Comparison of ENCODE assay signal across 19 mouse cellular contexts in the genomic region with DNA sequence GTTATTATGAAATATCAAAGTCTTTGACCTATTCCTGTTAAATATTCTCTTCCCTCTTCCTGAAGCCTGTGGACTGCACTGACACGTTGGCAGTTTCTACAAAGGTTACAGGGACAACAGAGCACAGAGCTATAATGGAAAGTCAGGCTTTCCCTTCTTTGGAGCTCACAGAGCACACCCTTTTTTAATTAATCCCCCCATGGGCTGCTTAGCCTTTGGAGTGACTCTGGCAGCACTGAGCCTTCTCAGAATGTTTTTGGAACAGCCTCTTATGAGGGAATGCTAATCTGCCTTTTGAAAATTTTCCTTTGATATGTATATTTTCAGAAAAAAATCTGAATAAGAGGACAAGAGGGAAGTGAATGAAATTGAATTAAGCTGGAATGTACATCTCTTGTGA.
DNase-seq lines count a peak whose midpoint lies in the region; ATAC-seq and TF ChIP-seq lines count a peak whose summit lies in the region.
"Had no signal": no experiment of that assay in that cellular context is flagged by ENCODE, and none has a peak within 500 bp of the region (broad histone marks: within the 10 kb centered on the region; RNA-seq: fewer than 3 reads in every experiment).

No protein-coding gene starts in this region.

- H3K9ac ChIP-seq in forebrain, embryonic 14.5 days (ENCODE audit: low read length): no peak overlapping the region
- H3K9ac ChIP-seq in forebrain, embryonic 15.5 days (replicated peaks): no peak overlapping the region
- H3K9ac ChIP-seq in midbrain, embryonic 15.5 days: no peak overlapping the region
- H3K9ac ChIP-seq: heart, embryonic 12.5 days; hindbrain, embryonic 14.5 days; intestine, embryonic 15.5 days had no signal

- H3K4me2 ChIP-seq in forebrain, embryonic 14.5 days (ENCODE audit: low read length): no peak overlapping the region
- H3K4me2 ChIP-seq in forebrain, embryonic 15.5 days (replicated peaks): no peak overlapping the region
- H3K4me2 ChIP-seq in midbrain, embryonic 15.5 days: no peak overlapping the region
- H3K4me2 ChIP-seq: heart, embryonic 12.5 days; hindbrain, embryonic 14.5 days; intestine, embryonic 15.5 days had no signal

- peak; percentile 67 for DNase-seq in forebrain, embryonic 14.5 days (ENCODE audit: low spot score)
- no peak for DNase-seq in forebrain, embryonic 10.5 days (ENCODE audit: extremely low spot score, low spot score)
- DNase-seq in brain, embryonic 14.5 days (ENCODE audit: low read depth): peak; percentile 76
- DNase-seq in adrenal gland, postnatal 4 days (ENCODE audit: low spot score in 2 of 2): no peak
- no peak for DNase-seq in thymus, adult 18-20 months
- DNase-seq: adrenal gland, adult 2 months; adrenal gland, postnatal 36 days; cerebellum, adult 11-12 months; cerebellum, adult 9-10 months; cerebellum, postnatal 25 days; gastrocnemius, adult 2 months; gastrocnemius, postnatal 25 days had no signal

- no peak for TF ChIP-seq CTCF in brain, embryonic 14.5 days (IDR thresholded peaks at IDR 0.05; ENCODE audit: borderline replicate concordance, extremely low read depth, insufficient read depth, insufficient read length)

- no peaks in the 10 kb centered on the region for H3K9me3 ChIP-seq in forebrain, embryonic 14.5 days (replicated peaks; ENCODE audit: control insufficient read depth, low read length)
- no peaks in the 10 kb centered on the region for H3K9me3 ChIP-seq in forebrain, embryonic 10.5 days
- no peaks in the 10 kb centered on the region for H3K9me3 ChIP-seq in forebrain, embryonic 15.5 days
- no peaks in the 10 kb centered on the region for H3K9me3 ChIP-seq in midbrain, embryonic 15.5 days
- H3K9me3 ChIP-seq: embryonic facial prominence, embryonic 10.5 days; heart, embryonic 12.5 days; hindbrain, embryonic 10.5 days; intestine, embryonic 15.5 days had no signal

- 0% methylated on average over 1 of the region's 1 CpGs for WGBS in forebrain, embryonic 14.5 days
- whole genome bisulfite sequencing in forebrain, embryonic 10.5 days: 7% methylated on average over 1 of the region's 1 CpGs
- WGBS in forebrain, embryonic 15.5 days: 0% methylated on average over 1 of the region's 1 CpGs
- WGBS in midbrain, embryonic 15.5 days: 0% methylated on average over 1 of the region's 1 CpGs

- H3K27ac ChIP-seq in forebrain, embryonic 14.5 days (ENCODE audit: low read depth, low read length): no peak overlapping the region
- no peak overlapping the region for H3K27ac ChIP-seq in forebrain, embryonic 10.5 days
- no peak overlapping the region for H3K27ac ChIP-seq in forebrain, embryonic 15.5 days (replicated peaks)
- no peak overlapping the region for H3K27ac ChIP-seq in midbrain, embryonic 15.5 days
- H3K27ac ChIP-seq: embryonic facial prominence, embryonic 10.5 days; gastrocnemius, adult 2 months; hindbrain, embryonic 10.5 days; hindbrain, embryonic 14.5 days; intestine, embryonic 15.5 days had no signal

- H3K4me1 ChIP-seq in forebrain, embryonic 14.5 days (ENCODE audit: control insufficient read depth, insufficient read depth, low read length): peaks cover 2% of the 10 kb centered on the region; the same call in 1 of the 2 replicates
- peaks cover 19% of the 10 kb centered on the region for H3K4me1 ChIP-seq in forebrain, embryonic 10.5 days
- no peaks in the 10 kb centered on the region; the same call in 1 of the 2 replicates for H3K4me1 ChIP-seq in forebrain, embryonic 15.5 days
- peaks cover 4% of the 10 kb centered on the region; the same call in 1 of the 2 replicates for H3K4me1 ChIP-seq in midbrain, embryonic 15.5 days
- H3K4me1 ChIP-seq: embryonic facial prominence, embryonic 10.5 days; heart, embryonic 12.5 days; hindbrain, embryonic 10.5 days; intestine, embryonic 15.5 days had no signal

- TF ChIP-seq POLR2A in brain, embryonic 14.5 days (IDR thresholded peaks at IDR 0.05; ENCODE audit: borderline replicate concordance, extremely low read depth, insufficient read depth, insufficient read length, poor library complexity, severe bottlenecking): no peak

- no peaks in the 10 kb centered on the region for H3K36me3 ChIP-seq in forebrain, embryonic 14.5 days (ENCODE audit: control insufficient read depth, insufficient read depth, low read length)
- no peaks in the 10 kb centered on the region for H3K36me3 ChIP-seq in forebrain, embryonic 10.5 days (replicated peaks)
- H3K36me3 ChIP-seq in forebrain, embryonic 15.5 days: no peaks in the 10 kb centered on the region
- no peaks in the 10 kb centered on the region for H3K36me3 ChIP-seq in midbrain, embryonic 15.5 days (replicated peaks)
- H3K36me3 ChIP-seq: embryonic facial prominence, embryonic 10.5 days; heart, embryonic 12.5 days; hindbrain, embryonic 10.5 days; intestine, embryonic 15.5 days had no signal

- peak; percentile 55; the same call in 1 of the 2 replicates for ATAC-seq in forebrain, embryonic 14.5 days
- peak; percentile 58; the same call in 1 of the 2 replicates for ATAC-seq in forebrain, embryonic 15.5 days (replicated peaks)
- peak; percentile 80; the same call in 1 of the 2 replicates for ATAC-seq in midbrain, embryonic 15.5 days (replicated peaks)
- ATAC-seq: intestine, embryonic 15.5 days had no signal

- no peaks in the 10 kb centered on the region for H3K27me3 ChIP-seq in forebrain, embryonic 14.5 days (replicated peaks; ENCODE audit: control insufficient read depth, insufficient read depth, low read length)
- H3K27me3 ChIP-seq in forebrain, embryonic 10.5 days (ENCODE audit: poor library complexity, severe bottlenecking): no peaks in the 10 kb centered on the region
- H3K27me3 ChIP-seq in forebrain, embryonic 15.5 days: no peaks in the 10 kb centered on the region
- H3K27me3 ChIP-seq in midbrain, embryonic 15.5 days (replicated peaks): no peaks in the 10 kb centered on the region
- H3K27me3 ChIP-seq: heart, embryonic 12.5 days; intestine, embryonic 15.5 days had no signal

- H3K4me3 ChIP-seq in forebrain, embryonic 14.5 days (ENCODE audit: low read depth, low read length): no peak overlapping the region
- no peak overlapping the region for H3K4me3 ChIP-seq in forebrain, embryonic 10.5 days
- no peak overlapping the region for H3K4me3 ChIP-seq in forebrain, embryonic 15.5 days
- no peak overlapping the region for H3K4me3 ChIP-seq in midbrain, embryonic 15.5 days
- H3K4me3 ChIP-seq: embryonic facial prominence, embryonic 10.5 days; gastrocnemius, adult 2 months; heart, embryonic 12.5 days; hindbrain, embryonic 10.5 days; intestine, embryonic 15.5 days had no signal

Comparison
In these comparisons a context has a peak if more than half of its experiments do, and no peak if none do; other contexts are left out.
1. DNase-seq: peak in forebrain, embryonic 14.5 days (single experiment) and brain, embryonic 14.5 days (single experiment); none in forebrain, embryonic 10.5 days (single experiment), adrenal gland, postnatal 4 days (0 of 2) and thymus, adult 18-20 months (0 of 2).
2. Peak in every context shown above with its lines, with median percentiles within 50 percentile points of each other: ATAC-seq.